Mouse (Mus musculus): Measurements from ENCODE around the gene Taok2.

Taok2 gene

GRCm38 (mm10) chr7:126825952-126826351, 58.6 kb downstream of the Taok2 start:
- no peak for DNase-seq (ENCODE audit: low spot score)

GRCm38 (mm10) chr7:126825403-126825802, 59.1 kb downstream of the Taok2 start:
- no peak for DNase-seq (ENCODE audit: low spot score)

GRCm38 (mm10) chr7:126823940-126824339, 60.6 kb downstream of the Taok2 start:
- no peak for DNase-seq (ENCODE audit: low spot score)

GRCm38 (mm10) chr7:126823202-126823711, 61.2 kb downstream of the Taok2 start:
- DNase-seq (ENCODE audit: low spot score) = peak; percentile 53

- DNase-seq (ENCODE audit: low spot score) = no peak
Observed at GRCm38 (mm10) chr7:126822741-126823140, 61.8 kb downstream of the Taok2 start.

- DNase-seq (ENCODE audit: low spot score) = peak; percentile 88
Observed at GRCm38 (mm10) chr7:126821835-126822511, 62.5 kb downstream of the Taok2 start.

- no peak for DNase-seq (ENCODE audit: low spot score)
Observed at GRCm38 (mm10) chr7:126818818-126819217, 65.7 kb downstream of the Taok2 start.

- DNase-seq (ENCODE audit: low spot score) = no peak
Observed at GRCm38 (mm10) chr7:126817595-126817994, 66.9 kb downstream of the Taok2 start.

- no peak for DNase-seq (ENCODE audit: low spot score)
Observed at GRCm38 (mm10) chr7:126816494-126816893, 68.0 kb downstream of the Taok2 start.

GRCm38 (mm10) chr7:126815726-126816222, 68.7 kb downstream of the Taok2 start:
- peak; percentile 42 for DNase-seq (ENCODE audit: low spot score)

Measured in MN1 (cell line).